Mouse (Mus musculus) adrenal gland, postnatal 10 days (tissue): ENCODE data around the gene Gm28038. TPM values are rescaled to one million over a fixed set of nuclear protein-coding genes. Genes with fewer than 3 reads are reported as not detected.
A peak's percentile ranks its signal among the peaks of the same experiment; 100 is the strongest.

ENCODE experiments used
- DNase-seq: peaks from one replicate; pipeline ENCODE4 v3.0.0; 2021; ENCODE audit warnings: mixed read lengths
- total RNA-seq, 2 experiments: library from RNA; stranded (reverse); gene quantifications; 2 replicates each; pipeline ENCODE4 v1.2.3; 2021

Gm28038 gene
- total RNA-seq, 2 experiments from 2014 or later: not detected

DNA sequence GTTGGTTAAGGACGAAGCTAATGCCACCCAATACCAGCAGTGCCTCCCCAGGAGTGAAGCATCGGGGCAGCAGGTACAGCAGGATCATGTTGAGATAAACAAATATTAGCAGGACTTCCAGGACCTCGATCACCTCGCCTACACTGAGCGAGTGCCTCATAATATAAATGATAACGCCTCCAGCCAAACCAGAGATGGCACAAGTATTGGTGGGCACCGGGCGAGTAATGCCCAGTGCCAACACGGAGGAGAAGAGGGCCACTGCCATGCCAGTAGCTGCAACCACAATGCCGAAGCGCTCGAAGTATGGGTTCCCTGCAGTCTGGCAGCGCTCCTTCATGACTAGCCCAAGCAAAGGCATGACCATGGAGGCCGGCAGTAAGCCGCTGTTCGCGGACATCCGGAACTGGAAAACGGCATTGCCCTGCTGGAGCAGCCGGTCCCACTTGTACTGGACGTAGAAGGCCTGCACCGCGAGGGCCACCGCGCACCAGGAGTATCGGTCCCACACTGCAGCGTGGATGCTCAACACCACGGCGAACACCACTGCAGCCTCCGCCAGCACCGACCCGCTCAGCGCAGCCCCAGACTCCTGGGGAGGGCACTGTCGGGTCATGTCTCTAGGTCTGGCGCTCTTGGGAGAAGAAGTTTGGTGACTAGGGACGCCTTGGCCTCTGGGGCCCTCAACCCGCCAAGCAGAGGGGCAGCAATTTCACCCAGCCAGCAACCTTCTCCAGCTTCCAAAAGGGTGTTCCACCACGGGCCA lies 4.8 kb downstream of the Gm28038 start:
- peak; percentile 40 for DNase-seq

- DNase-seq: peak; percentile 99
Observed at GRCm38 (mm10) chr2:30286192-30287026, 5.6 kb downstream of the Gm28038 start, which contains the start of the genes Dolk and Nup188. Dolk (minus strand) TSS chr2:30286334. Nup188 (plus strand) TSS chr2:30286397.

GRCm38 (mm10) chr2:30287027-30287373 lies 6.2 kb downstream of the Gm28038 start:
- DNase-seq: peak; percentile 23

- peak; percentile 25 for DNase-seq
Observed at GRCm38 (mm10) chr2:30299525-30299924, 18.7 kb downstream of the Gm28038 start.

DNA sequence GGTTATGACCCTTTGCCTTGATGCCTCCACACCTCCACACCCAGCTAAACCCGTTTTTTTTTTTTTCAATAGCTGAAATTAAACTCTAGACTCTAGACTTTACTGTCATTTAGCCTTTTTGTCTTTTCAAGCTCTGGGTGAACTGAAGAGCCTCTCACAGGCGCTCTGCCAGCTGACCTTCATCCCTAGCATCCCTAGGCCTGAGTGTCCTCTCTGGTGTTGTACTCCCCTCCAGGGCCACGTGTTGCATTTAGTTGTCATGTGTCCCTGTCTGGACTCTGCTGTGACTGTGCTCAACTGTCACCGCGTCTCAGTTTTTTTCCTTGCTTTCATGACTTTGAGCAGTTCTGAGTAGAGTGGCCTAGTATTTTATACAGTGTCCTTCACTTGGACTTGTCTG lies 19.1 kb downstream of the Gm28038 start:
- peak; percentile 43 for DNase-seq

DNA sequence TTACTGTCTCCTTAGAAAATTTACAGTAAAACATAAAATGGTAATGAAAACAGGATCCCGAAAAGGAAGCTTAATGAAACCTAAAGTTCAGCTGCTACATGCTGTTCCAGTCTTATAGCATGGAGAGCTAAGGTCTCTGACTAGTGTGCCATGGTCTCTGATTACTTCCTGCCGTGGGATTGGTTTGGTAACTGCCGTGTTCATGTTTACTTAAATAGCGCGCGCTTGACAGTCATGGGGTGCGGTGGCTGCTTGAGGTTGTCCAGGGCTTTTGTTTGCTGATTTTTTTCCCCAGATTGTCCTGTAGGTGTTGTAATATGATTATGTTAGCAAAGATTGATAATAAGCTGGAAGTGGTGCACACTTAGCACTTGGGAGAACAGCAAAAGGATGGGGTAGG lies 25.2 kb downstream of the Gm28038 start:
- no peak for DNase-seq

DNA sequence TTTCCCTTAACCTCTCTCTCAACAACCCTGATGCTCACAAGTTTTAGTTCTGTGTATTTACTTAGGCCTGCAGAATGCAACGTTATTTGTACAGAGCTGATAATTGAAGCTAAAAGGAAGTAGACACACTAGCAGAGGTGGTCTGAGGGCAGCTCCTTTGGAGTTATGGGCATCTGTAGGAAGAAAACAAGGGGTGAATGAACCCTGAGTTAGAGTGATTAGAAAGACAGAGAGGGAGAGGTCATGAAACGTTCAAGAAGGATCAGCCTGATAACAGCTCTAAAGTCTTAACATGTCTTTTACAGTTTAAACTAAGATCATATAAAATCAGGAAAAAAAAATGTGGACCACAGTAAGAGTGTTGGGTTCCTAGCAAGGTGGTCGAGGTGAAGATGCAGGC lies 28.5 kb downstream of the Gm28038 start:
- no peak for DNase-seq

GRCm38 (mm10) chr2:30311481-30311880 lies 30.6 kb downstream of the Gm28038 start:
- peak; percentile 29 for DNase-seq

GRCm38 (mm10) chr2:30316136-30316535 lies 35.3 kb downstream of the Gm28038 start:
- no peak for DNase-seq

- DNase-seq: no peak
Observed at GRCm38 (mm10) chr2:30316955-30317354, 36.1 kb downstream of the Gm28038 start.

- DNase-seq: no peak
Observed at GRCm38 (mm10) chr2:30319260-30319659, 38.4 kb downstream of the Gm28038 start.

GRCm38 (mm10) chr2:30323111-30323510 lies 42.3 kb downstream of the Gm28038 start:
- DNase-seq: no peak

- DNase-seq: no peak
Observed at GRCm38 (mm10) chr2:30325296-30325695, 44.5 kb downstream of the Gm28038 start.

DNA sequence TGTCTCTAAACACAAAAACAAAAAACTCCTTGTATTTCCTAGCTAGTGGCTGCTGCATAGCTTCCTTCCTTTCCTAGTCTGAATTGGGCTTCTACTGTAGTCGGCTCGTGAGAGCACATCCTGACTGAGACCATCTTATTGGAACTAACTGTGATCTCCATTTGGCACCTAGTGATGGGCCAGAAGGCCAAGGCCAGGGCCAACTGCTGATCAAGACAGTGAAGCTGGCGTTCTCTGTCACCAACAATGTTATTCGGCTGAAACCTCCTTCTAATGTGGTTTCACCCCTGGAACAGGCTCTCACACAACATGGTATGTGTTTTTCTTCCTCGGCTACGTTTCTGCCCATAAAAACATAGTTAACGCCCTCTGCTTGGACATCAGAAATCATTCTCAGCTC lies 46.4 kb downstream of the Gm28038 start:
- no peak for DNase-seq

GRCm38 (mm10) chr2:30328791-30329190 lies 47.9 kb downstream of the Gm28038 start:
- peak; percentile 53 for DNase-seq

GRCm38 (mm10) chr2:30335324-30335723 lies 54.5 kb downstream of the Gm28038 start:
- DNase-seq: no peak

- DNase-seq: no peak
Observed at GRCm38 (mm10) chr2:30336174-30336915, 55.5 kb downstream of the Gm28038 start.

- peak; percentile 84 for DNase-seq
Observed at GRCm38 (mm10) chr2:30337179-30337578, 56.3 kb downstream of the Gm28038 start.

- no peak for DNase-seq
Observed at GRCm38 (mm10) chr2:30342061-30342460, 61.2 kb downstream of the Gm28038 start.

- DNase-seq: no peak
Observed at GRCm38 (mm10) chr2:30342544-30342943, 61.7 kb downstream of the Gm28038 start.

DNA sequence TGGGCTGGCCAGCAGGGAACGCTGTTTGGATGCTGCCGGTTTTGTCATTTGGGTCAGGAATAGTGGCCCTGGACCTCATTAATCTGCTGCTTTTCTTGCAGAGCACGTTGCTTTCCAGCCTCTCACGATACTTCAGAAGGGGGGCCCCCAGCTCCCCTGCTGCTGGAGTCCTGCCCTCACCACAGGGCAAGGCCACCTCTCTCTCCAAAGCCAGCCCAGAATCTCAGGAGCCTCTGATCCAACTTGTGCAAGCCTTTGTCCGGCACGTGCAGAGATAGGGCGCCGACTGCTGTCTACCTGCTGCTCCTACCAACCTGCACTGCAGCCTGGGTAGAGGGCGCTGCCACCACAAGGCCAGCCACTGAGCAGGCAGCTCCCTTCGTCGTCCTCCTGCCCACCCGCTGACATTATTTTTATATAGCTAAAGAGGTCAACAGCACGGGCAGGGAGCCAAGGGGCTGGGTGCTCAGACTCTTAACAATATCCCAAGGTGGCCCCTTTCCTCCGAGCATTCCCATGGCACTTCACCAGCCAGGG lies 62.8 kb downstream of the Gm28038 start:
- DNase-seq: peak; percentile 73

GRCm38 (mm10) chr2:30345971-30346676 lies 65.3 kb downstream of the Gm28038 start:
- no peak for DNase-seq
